Mouse (Mus musculus): ENCODE measurements around the gene Vmn1r1. TPM values are rescaled to one million over a fixed set of nuclear protein-coding genes. Genes with fewer than 3 reads are reported as not detected.

Gene Vmn1r1
- polyA plus RNA-seq, 1 experiment from 2014 or later: not detected

DNA sequence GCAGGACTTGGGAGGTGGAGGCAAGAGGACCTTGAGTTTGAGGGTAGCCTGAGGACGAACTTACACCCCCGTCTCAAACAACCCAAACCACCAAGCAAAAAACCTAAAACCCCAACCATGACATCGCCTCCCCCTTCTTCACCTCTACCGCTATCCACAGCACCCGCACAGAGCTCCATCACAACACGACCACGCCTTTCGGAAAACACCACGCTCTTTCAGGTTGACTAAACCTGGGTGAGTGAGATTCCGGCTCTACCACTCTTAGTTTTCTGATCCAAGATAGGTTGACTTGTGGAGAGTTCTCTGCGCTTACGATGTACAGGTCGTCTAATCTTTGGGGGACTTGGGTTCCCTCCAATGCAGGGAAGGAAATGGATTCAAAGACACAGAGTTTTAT, 21.6 kb downstream of the Vmn1r1 start:
- no peak overlapping the region for H3K27ac ChIP-seq (replicated peaks; ENCODE audit: low read depth, low read length)
- H3K9me3 ChIP-seq (ENCODE audit: control insufficient read depth, low read length): no peaks in the 10 kb centered on the region
- DNase-seq (no peak), ATAC-seq (ENCODE audit: low FRiP score, low TSS enrichment) (no peak)
- WGBS: 94% methylated on average over 13 of the region's 13 CpGs
- no peaks in the 10 kb centered on the region for H3K36me3 ChIP-seq (ENCODE audit: control insufficient read depth, insufficient read depth, low read length)
- no peak overlapping the region for H3K4me3 ChIP-seq (replicated peaks; ENCODE audit: low read depth, low read length)
- no peaks in the 10 kb centered on the region for H3K27me3 ChIP-seq (ENCODE audit: control insufficient read depth, insufficient read depth, low read length)
- no peaks in the 10 kb centered on the region for H3K4me1 ChIP-seq (ENCODE audit: control insufficient read depth, insufficient read depth, low read length)
- H3K4me2 ChIP-seq (ENCODE audit: low read length): no peak overlapping the region
- H3K9ac ChIP-seq (replicated peaks; ENCODE audit: low read length): no peak overlapping the region

DNA sequence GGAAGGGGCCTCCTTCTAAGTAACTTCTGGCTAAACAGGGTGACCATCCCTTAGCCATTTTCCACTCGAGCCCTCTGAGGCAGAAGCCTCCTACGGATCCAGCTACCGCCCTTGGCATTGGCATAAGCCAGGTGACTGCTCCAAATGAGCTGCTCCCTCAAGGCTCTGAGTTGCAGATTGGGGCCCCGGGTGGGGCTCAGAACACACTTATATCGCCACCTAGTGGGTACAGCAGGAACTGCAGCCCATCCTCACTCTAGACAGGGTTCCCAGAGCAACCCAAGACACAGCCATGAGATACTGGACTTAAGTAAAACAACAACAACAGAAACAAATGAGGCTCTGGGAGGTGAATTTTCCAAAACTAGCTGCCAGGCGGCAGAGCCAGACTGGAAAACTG, 23.9 kb downstream of the Vmn1r1 start:
- no peaks in the 10 kb centered on the region for H3K9me3 ChIP-seq (ENCODE audit: control insufficient read depth, low read length)
- WGBS: 2% methylated on average over 6 of the region's 6 CpGs
- H3K27ac ChIP-seq (replicated peaks; ENCODE audit: low read depth, low read length): no peak overlapping the region
- ATAC-seq (ENCODE audit: low FRiP score, low TSS enrichment) (no peak; the same call in 1 of the 2 replicates), DNase-seq (peak; percentile 89)
- H3K4me1 ChIP-seq (ENCODE audit: control insufficient read depth, insufficient read depth, low read length): no peaks in the 10 kb centered on the region
- H3K9ac ChIP-seq (replicated peaks; ENCODE audit: low read length): no peak overlapping the region
- H3K36me3 ChIP-seq (ENCODE audit: control insufficient read depth, insufficient read depth, low read length): no peaks in the 10 kb centered on the region
- H3K4me3 ChIP-seq (replicated peaks; ENCODE audit: low read depth, low read length): no peak overlapping the region
- no peaks in the 10 kb centered on the region for H3K27me3 ChIP-seq (ENCODE audit: control insufficient read depth, insufficient read depth, low read length)
- no peak overlapping the region for H3K4me2 ChIP-seq (ENCODE audit: low read length)

DNA sequence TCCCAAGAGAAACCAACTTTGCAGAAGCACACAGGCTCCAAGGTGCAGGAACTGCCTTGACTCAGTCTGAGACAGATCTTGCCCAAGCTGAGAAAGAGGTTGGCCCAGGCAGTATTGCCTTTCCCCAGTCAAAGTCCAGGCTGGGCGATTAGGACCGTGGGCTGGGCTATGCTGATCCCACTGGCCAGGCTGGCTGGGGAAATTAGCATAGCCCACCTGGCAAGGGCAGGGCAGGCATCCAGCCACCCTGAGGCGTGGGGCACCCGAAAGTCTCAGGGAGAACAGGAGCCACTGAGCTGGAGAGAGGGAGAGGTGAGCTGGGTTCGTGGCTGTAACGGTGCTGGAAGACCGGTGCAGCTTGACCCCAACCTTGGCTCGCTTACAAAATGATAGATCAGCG, 24.3 kb downstream of the Vmn1r1 start:
- H3K9me3 ChIP-seq (ENCODE audit: control insufficient read depth, low read length): no peaks in the 10 kb centered on the region
- no peak overlapping the region for H3K9ac ChIP-seq (replicated peaks; ENCODE audit: low read length)
- H3K27ac ChIP-seq (replicated peaks; ENCODE audit: low read depth, low read length): no peak overlapping the region
- H3K4me3 ChIP-seq (replicated peaks; ENCODE audit: low read depth, low read length): no peak overlapping the region
- H3K27me3 ChIP-seq (ENCODE audit: control insufficient read depth, insufficient read depth, low read length): no peaks in the 10 kb centered on the region
- ATAC-seq (ENCODE audit: low FRiP score, low TSS enrichment) (no peak), DNase-seq (no peak)
- H3K4me1 ChIP-seq (ENCODE audit: control insufficient read depth, insufficient read depth, low read length): no peaks in the 10 kb centered on the region
- 36% methylated on average over 9 of the region's 9 CpGs for WGBS
- no peak overlapping the region for H3K4me2 ChIP-seq (ENCODE audit: low read length)
- H3K36me3 ChIP-seq (ENCODE audit: control insufficient read depth, insufficient read depth, low read length): no peaks in the 10 kb centered on the region

DNA sequence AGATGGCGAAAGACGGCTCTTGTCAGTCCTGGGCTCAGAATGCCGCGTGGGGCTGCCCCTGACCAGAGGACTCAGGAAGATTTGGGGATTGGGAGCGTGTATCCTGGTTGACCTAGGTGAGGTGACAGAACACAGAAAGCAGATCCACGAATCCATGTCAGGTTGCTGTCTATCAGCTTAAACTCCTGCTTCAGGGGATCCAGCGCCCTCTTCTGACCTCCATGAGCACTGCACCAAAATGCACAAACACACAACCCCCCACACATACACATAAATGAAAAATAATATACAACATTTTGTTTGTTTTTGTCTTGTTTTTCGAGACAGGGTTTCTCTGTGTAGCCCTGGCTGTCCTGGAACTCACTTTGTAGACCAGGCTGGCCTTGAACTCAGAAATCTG, 26.1 kb downstream of the Vmn1r1 start:
- ATAC-seq (ENCODE audit: low FRiP score, low TSS enrichment) (no peak), DNase-seq (no peak)
- H3K4me1 ChIP-seq (ENCODE audit: control insufficient read depth, insufficient read depth, low read length): no peaks in the 10 kb centered on the region
- no peaks in the 10 kb centered on the region for H3K27me3 ChIP-seq (ENCODE audit: control insufficient read depth, insufficient read depth, low read length)
- 75% methylated on average over 8 of the region's 8 CpGs for WGBS
- H3K9ac ChIP-seq (replicated peaks; ENCODE audit: low read length): no peak overlapping the region
- no peaks in the 10 kb centered on the region for H3K9me3 ChIP-seq (ENCODE audit: control insufficient read depth, low read length)
- no peaks in the 10 kb centered on the region for H3K36me3 ChIP-seq (ENCODE audit: control insufficient read depth, insufficient read depth, low read length)
- no peak overlapping the region for H3K27ac ChIP-seq (replicated peaks; ENCODE audit: low read depth, low read length)
- H3K4me2 ChIP-seq (ENCODE audit: low read length): no peak overlapping the region
- H3K4me3 ChIP-seq (replicated peaks; ENCODE audit: low read depth, low read length): no peak overlapping the region

DNA sequence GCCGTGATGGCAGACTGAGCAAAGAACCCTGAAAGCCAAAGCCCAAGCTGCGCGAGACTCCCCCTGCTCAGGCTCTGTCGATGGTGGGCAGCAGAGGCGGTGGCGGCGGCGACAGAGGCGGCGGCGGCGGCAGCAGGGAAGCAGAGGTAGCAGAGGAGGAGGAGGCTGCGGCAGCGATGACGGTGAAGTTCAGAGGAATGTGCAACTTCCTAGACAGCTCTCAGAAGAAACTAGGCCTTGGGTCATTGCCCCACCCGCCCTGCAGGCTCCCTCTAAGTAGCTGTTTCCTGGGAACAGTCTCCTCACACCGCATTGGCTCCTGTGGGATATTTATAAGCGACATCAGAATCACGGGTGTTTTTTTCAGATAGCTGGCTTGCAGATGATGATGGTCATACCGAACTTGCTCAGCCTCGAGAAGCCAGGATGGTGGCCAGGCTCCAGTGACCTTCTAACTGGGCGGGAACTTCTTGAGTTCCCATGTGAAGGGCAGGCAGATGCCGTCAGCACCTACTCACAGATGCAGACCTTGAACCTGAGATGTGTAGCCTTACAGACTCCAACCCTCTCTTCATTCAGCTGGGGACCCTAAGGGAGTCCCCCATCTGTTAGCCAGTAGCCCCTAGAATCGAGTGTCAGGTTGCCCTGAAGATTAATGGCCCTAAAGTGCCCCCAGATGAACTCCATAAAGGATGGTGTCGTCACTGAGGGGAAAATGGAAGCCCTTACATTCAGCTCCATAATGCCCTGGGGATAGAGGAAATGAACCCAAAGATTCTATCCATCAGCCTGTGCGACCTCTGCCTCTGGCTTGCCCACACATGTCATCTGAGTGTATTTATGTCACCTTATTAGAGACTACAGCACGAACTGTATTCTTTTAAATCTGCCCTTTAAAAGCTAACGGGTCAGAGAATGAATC, 26.8 kb downstream of the Vmn1r1 start:
- Histone ChIP-seq H3K4me2 (ENCODE audit: low read length) (no peak overlapping the region), H3K9ac (replicated peaks; ENCODE audit: low read length) (no peak overlapping the region)
- WGBS: 68% methylated on average over 28 of the region's 28 CpGs

DNA sequence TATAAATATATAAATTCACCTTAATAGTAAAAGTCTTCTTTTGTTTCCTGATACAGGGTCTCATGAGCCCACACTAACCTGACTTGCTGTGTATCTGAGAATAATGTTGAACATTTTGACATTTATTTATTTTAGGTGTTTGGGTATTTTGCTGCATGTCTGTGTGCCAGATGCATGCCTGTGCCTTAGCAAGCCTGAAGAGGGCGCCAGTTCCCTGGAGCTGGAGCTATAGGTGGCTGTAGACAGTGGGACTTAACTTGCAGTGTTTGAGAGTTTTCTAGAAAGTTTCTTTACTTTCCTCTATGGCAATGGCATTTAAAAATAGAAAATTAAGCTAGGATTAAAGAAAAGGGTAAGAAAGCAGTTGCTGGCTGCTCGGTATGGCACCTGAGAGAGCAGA, 33.5 kb downstream of the Vmn1r1 start:
- DNase-seq (peak; percentile 53), ATAC-seq (ENCODE audit: low FRiP score, low TSS enrichment) (no peak)
- 59% methylated on average over 2 of the region's 2 CpGs for WGBS
- Histone ChIP-seq H3K4me2 (ENCODE audit: low read length) (no peak overlapping the region), H3K36me3 (ENCODE audit: control insufficient read depth, insufficient read depth, low read length) (peaks cover 23% of the 10 kb centered on the region), H3K9ac (replicated peaks; ENCODE audit: low read length) (no peak overlapping the region), H3K4me1 (ENCODE audit: control insufficient read depth, insufficient read depth, low read length) (peaks cover 5% of the 10 kb centered on the region; the same call in 1 of the 2 replicates), H3K27me3 (ENCODE audit: control insufficient read depth, insufficient read depth, low read length) (no peaks in the 10 kb centered on the region), H3K4me3 (replicated peaks; ENCODE audit: low read depth, low read length) (no peak overlapping the region), H3K9me3 (ENCODE audit: control insufficient read depth, low read length) (no peaks in the 10 kb centered on the region), H3K27ac (replicated peaks; ENCODE audit: low read depth, low read length) (no peak overlapping the region)

More for the DNA sequence above, 26.8 kb downstream of the Vmn1r1 start:
- Histone ChIP-seq H3K4me1 (ENCODE audit: control insufficient read depth, insufficient read depth, low read length) (no peaks in the 10 kb centered on the region), H3K4me3 (replicated peaks; ENCODE audit: low read depth, low read length) (no peak overlapping the region), H3K9me3 (ENCODE audit: control insufficient read depth, low read length) (no peaks in the 10 kb centered on the region), H3K27ac (replicated peaks; ENCODE audit: low read depth, low read length) (no peak overlapping the region), H3K27me3 (ENCODE audit: control insufficient read depth, insufficient read depth, low read length) (no peaks in the 10 kb centered on the region), H3K36me3 (ENCODE audit: control insufficient read depth, insufficient read depth, low read length) (peaks cover 4% of the 10 kb centered on the region)
- DNase-seq: no peak
- no peak for ATAC-seq (ENCODE audit: low FRiP score, low TSS enrichment)

DNA sequence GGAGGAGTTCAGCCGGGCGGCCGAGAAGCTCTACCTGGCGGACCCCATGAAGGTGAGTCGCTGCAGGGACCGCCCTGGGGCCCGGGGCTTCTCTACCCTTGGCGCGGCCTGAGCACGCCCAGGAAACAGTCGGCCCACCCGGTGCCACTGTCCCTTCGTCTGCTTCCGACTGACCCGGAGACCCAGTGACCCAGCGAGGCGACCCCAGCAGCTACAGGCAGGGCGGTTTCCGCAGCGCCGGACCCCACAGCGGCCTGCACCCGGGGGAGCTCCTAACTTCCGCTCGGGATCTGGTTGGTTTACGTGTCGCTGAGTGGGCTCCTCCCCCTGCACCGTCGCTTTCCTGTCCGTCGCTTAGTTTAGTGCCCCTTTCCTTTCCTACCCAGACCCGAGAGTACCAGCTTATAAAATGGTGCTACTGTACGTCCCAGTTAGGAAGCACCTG, 39.3 kb downstream of the Vmn1r1 start:
- H3K4me3 ChIP-seq (replicated peaks; ENCODE audit: low read depth, low read length): peak overlapping the region; percentile 84
- H3K4me1 ChIP-seq (ENCODE audit: control insufficient read depth, insufficient read depth, low read length): peaks cover 10% of the 10 kb centered on the region; the same call in 1 of the 2 replicates
- ATAC-seq (ENCODE audit: low FRiP score, low TSS enrichment): peak; percentile 93
- under 1% methylated on average over 33 of the region's 33 CpGs for WGBS
- peak overlapping the region; percentile 72 for H3K9ac ChIP-seq (replicated peaks; ENCODE audit: low read length)
- peak; percentile 91 for DNase-seq
- peak overlapping the region; percentile 70 for H3K4me2 ChIP-seq (ENCODE audit: low read length)
- H3K27me3 ChIP-seq (ENCODE audit: control insufficient read depth, insufficient read depth, low read length): no peaks in the 10 kb centered on the region
- H3K27ac ChIP-seq (replicated peaks; ENCODE audit: low read depth, low read length): peak overlapping the region; percentile 77
- H3K36me3 ChIP-seq (ENCODE audit: control insufficient read depth, insufficient read depth, low read length): peaks cover 8% of the 10 kb centered on the region
- H3K9me3 ChIP-seq (ENCODE audit: control insufficient read depth, low read length): no peaks in the 10 kb centered on the region

DNA sequence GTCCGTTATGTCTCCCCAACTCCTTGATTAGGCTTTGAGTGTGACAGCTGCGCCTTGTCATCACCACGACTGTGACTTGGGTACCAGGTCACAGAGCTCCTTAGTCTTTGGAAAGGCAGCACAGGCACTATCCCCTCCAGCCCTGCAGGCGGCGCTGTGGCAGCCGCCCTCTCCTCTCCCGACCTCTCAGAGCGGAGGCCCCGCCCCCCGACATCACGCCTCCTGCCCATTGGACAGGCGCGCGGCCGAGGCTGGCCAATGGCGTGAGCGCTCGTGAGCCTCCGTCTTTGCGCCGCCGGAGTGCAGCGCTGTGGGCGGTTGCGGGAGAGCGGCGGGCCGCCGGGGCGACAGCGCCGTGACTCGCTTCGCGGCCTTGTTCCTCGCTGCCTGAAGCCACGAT, 39.8 kb downstream of the Vmn1r1 start, which contains the start of gene Srp9:
Gene Srp9, plus strand, starts transcription at position 232 of the 400 bp plus-strand sequence.
- Histone ChIP-seq H3K27me3 (ENCODE audit: control insufficient read depth, insufficient read depth, low read length) (no peaks in the 10 kb centered on the region), H3K4me1 (ENCODE audit: control insufficient read depth, insufficient read depth, low read length) (peaks cover 10% of the 10 kb centered on the region; the same call in 1 of the 2 replicates), H3K36me3 (ENCODE audit: control insufficient read depth, insufficient read depth, low read length) (peaks cover 8% of the 10 kb centered on the region), H3K4me2 (ENCODE audit: low read length) (peak within 1 kb of the TSS; percentile 70), H3K4me3 (replicated peaks; ENCODE audit: low read depth, low read length) (peak within 1 kb of the TSS; percentile 84), H3K9me3 (ENCODE audit: control insufficient read depth, low read length) (no peaks in the 10 kb centered on the region), H3K27ac (replicated peaks; ENCODE audit: low read depth, low read length) (peak within 1 kb of the TSS; percentile 77), H3K9ac (replicated peaks; ENCODE audit: low read length) (peak within 1 kb of the TSS; percentile 72)
- DNase-seq: peak; percentile 100
- under 1% methylated on average over 37 of the region's 37 CpGs for WGBS
- peak; percentile 99 for ATAC-seq (ENCODE audit: low FRiP score, low TSS enrichment)

DNA sequence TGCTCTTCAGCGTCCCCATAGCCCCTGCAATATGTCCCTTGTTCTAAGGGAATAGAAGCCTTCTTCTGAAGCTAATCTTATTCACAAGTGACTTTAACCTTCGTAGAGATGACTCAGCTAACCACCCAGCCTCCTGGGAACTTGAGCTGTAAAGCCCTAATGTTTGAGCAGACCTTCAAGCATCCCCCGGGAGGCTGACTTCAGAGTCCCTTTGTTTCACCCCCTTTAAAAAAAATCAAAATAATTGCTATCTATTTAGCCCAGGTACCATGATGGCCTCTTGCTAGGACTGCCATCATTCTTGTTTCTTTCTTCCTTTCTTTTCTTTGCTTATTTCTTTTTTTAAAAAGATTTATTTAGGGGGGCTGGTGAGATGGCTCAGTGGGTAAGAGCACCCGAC, 41.9 kb downstream of the Vmn1r1 start:
- Histone ChIP-seq H3K4me2 (ENCODE audit: low read length) (no peak overlapping the region), H3K4me1 (ENCODE audit: control insufficient read depth, insufficient read depth, low read length) (peaks cover 10% of the 10 kb centered on the region; the same call in 1 of the 2 replicates), H3K27ac (replicated peaks; ENCODE audit: low read depth, low read length) (no peak overlapping the region), H3K9me3 (ENCODE audit: control insufficient read depth, low read length) (no peaks in the 10 kb centered on the region), H3K27me3 (ENCODE audit: control insufficient read depth, insufficient read depth, low read length) (no peaks in the 10 kb centered on the region), H3K36me3 (ENCODE audit: control insufficient read depth, insufficient read depth, low read length) (no peaks in the 10 kb centered on the region), H3K4me3 (replicated peaks; ENCODE audit: low read depth, low read length) (no peak overlapping the region), H3K9ac (replicated peaks; ENCODE audit: low read length) (no peak overlapping the region)
- DNase-seq: no peak
- no peak for ATAC-seq (ENCODE audit: low FRiP score, low TSS enrichment)
- 82% methylated on average over 4 of the region's 4 CpGs for WGBS
